Mouse (Mus musculus) cerebellum, adult 2 months (tissue): Measurements from ENCODE around the gene Dtx1.

ENCODE experiments used
- CTCF ChIP-seq: fragments of 200-500 bp; IDR thresholded peaks from 2 replicates; pipeline ENCODE4 v1.5.1; 2011; ENCODE audit warnings: low read depth, mild to moderate bottlenecking, control low read depth, low read length, moderate library complexity, borderline replicate concordance; ENCODE audit not compliant: insufficient read depth
- POLR2A ChIP-seq: fragments of 200-500 bp; IDR thresholded peaks from 2 replicates; pipeline ENCODE4 v1.6.1; 2011; ENCODE audit warnings: low read length, control low read depth, borderline replicate concordance; ENCODE audit not compliant: insufficient read depth

DNA sequence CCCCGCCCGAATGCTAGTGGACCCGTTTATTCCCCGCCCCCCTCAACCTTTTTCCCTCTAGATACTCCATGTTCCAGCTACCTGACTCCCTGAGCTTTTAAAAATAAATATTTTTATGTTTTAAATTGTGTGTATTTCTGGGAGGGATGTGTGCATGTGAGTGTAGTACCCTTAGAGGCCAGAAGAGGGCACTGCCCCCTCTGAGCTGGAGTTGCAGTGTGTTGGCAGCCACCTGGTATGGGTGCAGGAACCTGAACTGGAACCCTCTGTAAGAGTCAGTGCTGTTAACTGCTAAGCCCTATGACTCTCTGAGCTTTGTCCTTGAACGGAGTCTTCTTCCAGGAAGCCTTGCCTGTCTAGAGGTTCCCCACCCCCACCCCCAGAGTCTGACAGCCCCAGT is 79.8 kb downstream of the Dtx1 start:
- TF ChIP-seq CTCF = no peak
- TF ChIP-seq POLR2A = no peak
